Comparison of ENCODE assay signal across 8 mouse cellular contexts in the genomic region with DNA sequence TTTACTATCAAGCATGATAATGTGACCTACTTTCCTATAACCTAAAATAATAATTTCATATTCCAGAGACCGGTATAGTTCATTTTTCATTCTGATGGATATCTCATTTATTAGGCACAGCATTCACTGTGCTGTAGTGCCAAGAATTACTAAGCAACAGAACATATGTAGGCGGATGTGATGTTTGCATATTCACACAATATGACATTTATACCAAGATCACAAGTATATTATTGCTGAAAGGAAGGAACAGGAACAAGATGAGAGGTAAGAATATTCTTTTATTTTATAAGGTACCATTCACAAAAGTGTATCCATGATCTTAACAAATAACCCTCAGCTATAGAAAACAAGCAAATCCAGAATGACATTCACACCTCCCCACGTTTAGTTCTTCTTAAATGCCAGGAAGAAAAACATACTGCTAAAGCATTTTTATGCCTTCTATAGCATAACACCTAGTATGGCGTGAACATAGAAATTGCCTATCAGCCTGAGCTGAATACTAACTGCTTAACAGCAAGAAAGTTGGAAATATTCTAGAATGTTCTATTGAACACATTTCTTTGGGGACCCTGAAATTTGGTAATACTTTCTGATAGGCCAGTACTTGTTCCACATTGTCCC.
"Had no signal": no experiment of that assay in that cellular context is flagged by ENCODE, and none has a peak within 500 bp of the region (broad histone marks: within the 10 kb centered on the region; RNA-seq: fewer than 3 reads in every experiment).

No protein-coding gene starts in this region.

- DNase-seq: kidney, adult 18-20 months; kidney, postnatal 10 days; kidney, postnatal 4 days; lung, adult 2 months; lung, postnatal 36 days; right cerebral cortex, postnatal 25 days; thymus, adult 2 months; thymus, postnatal 25 days had no signal
